Mouse (Mus musculus) gastrocnemius, adult 18-20 months (tissue): ENCODE results near the gene Rabggtb. TPM values are rescaled to one million over a fixed set of nuclear protein-coding genes. Genes with fewer than 3 reads are reported as not detected.
A peak's percentile ranks its signal among the peaks of the same experiment; 100 is the strongest.

Source experiments
- DNase-seq: peaks from one replicate; pipeline ENCODE4 v3.0.0; 2021; ENCODE audit warnings: low spot score
- long read RNA-seq, 2 experiments: library from polyadenylated mRNA; stranded (forward); transcript quantifications; one replicate each; pipeline ENCODE4 v2.0.0; 2021
- total RNA-seq, 2 experiments: library from RNA; stranded (reverse); gene quantifications; 2 replicates each; pipeline ENCODE4 v1.2.3; 2021

Rabggtb gene
- 10 to 100 TPM; 51.9 to 61.6 TPM for total RNA-seq
- long read RNA-seq, experiment 1, transcript Rabggtb-201 (9 exons, 1,381 nt), result major isoform, 15 of 52 reads
- long read RNA-seq, experiment 1, transcript Rabggtb-202 (8 exons, 1,418 nt), result minor isoform, 7 of 52 reads
- long read RNA-seq, experiment 1, partial matches to known transcripts, result 0 of 52 reads
- long read RNA-seq, experiment 1, other reads (novel, unspliced or antisense), result 28 of 52 reads
- long read RNA-seq, experiment 2, transcript Rabggtb-201 (9 exons, 1,381 nt), result major isoform, 17 of 44 reads
- long read RNA-seq, experiment 2, partial matches to known transcripts, result 5 of 44 reads
- long read RNA-seq, experiment 2, other reads (novel, unspliced or antisense), result 16 of 44 reads

- peak; percentile 95 for DNase-seq
Observed at GRCm38 (mm10) chr3:153912546-153913509, at the start of gene Rabggtb. Rabggtb (minus strand) TSS chr3:153913009.

GRCm38 (mm10) chr3:153961632-153962389, 49.0 kb upstream of the Rabggtb start:
- no peak for DNase-seq

- no peak for DNase-seq
Observed at GRCm38 (mm10) chr3:153960884-153961283, 48.1 kb upstream of the Rabggtb start.

GRCm38 (mm10) chr3:153959731-153960207, 47.0 kb upstream of the Rabggtb start:
- no peak for DNase-seq

- DNase-seq, result peak; percentile 39
Observed at GRCm38 (mm10) chr3:153959035-153959730, 46.4 kb upstream of the Rabggtb start.

GRCm38 (mm10) chr3:153957916-153958315, 45.1 kb upstream of the Rabggtb start:
- DNase-seq, result no peak

- DNase-seq, result peak; percentile 32
Observed at GRCm38 (mm10) chr3:153948176-153948575, 35.4 kb upstream of the Rabggtb start.

- DNase-seq, result no peak
Observed at GRCm38 (mm10) chr3:153947271-153947670, 34.5 kb upstream of the Rabggtb start.

GRCm38 (mm10) chr3:153944335-153944990, 31.7 kb upstream of the Rabggtb start, which contains the start of gene Acadm:
Acadm (minus strand) TSS chr3:153944632.
- peak; percentile 98 for DNase-seq

- no peak for DNase-seq
Observed at GRCm38 (mm10) chr3:153943901-153944334, 31.1 kb upstream of the Rabggtb start.

GRCm38 (mm10) chr3:153943003-153943640, 30.3 kb upstream of the Rabggtb start:
- DNase-seq, result no peak

- peak; percentile 15 for DNase-seq
Observed at GRCm38 (mm10) chr3:153941613-153942012, 28.8 kb upstream of the Rabggtb start.

- DNase-seq, result no peak
Observed at GRCm38 (mm10) chr3:153940486-153940885, 27.7 kb upstream of the Rabggtb start.

GRCm38 (mm10) chr3:153940021-153940420, 27.2 kb upstream of the Rabggtb start:
- no peak for DNase-seq

GRCm38 (mm10) chr3:153937116-153937810, 24.5 kb upstream of the Rabggtb start:
- DNase-seq, result no peak

GRCm38 (mm10) chr3:153935878-153936277, 23.1 kb upstream of the Rabggtb start:
- no peak for DNase-seq

GRCm38 (mm10) chr3:153932461-153932860, 19.7 kb upstream of the Rabggtb start:
- no peak for DNase-seq

GRCm38 (mm10) chr3:153929526-153929925, 16.7 kb upstream of the Rabggtb start:
- no peak for DNase-seq

- DNase-seq, result no peak
Observed at GRCm38 (mm10) chr3:153926333-153926732, 13.5 kb upstream of the Rabggtb start.
